Mouse (Mus musculus) G1E (cell line): ENCODE results near the gene Gins3.

ENCODE experiments used
- CTCF ChIP-seq: IDR thresholded peaks from 2 replicates; pipeline ENCODE4 v1.5.1; 2012; ENCODE audit warnings: low read depth, low read length, inconsistent platforms, mixed read lengths
- GATA2 ChIP-seq: IDR thresholded peaks from 2 replicates; pipeline ENCODE4 v1.6.1; 2012; ENCODE audit warnings: low read depth, low read length, inconsistent platforms, borderline replicate concordance

GRCm38 (mm10) chr8:95688073-95688672 is 54.9 kb downstream of the Gins3 start:
- TF ChIP-seq GATA2 (no peak), CTCF (no peak)
